Mouse (Mus musculus) left cerebral cortex, postnatal 25 days (tissue): Measurements from ENCODE around the gene Il16. TPM values are rescaled to one million over a fixed set of nuclear protein-coding genes. Genes with fewer than 3 reads are reported as not detected.
A peak's percentile ranks its signal among the peaks of the same experiment; 100 is the strongest.

ENCODE experiments used
- DNase-seq, 2 experiments: peaks; one replicate each; pipeline ENCODE4 v3.0.0; 2022; ENCODE audit warnings: low spot score in 2 of 2, mixed read lengths in 1 of 2
- intact Hi-C: fragments of 180-260 bp; cut with DNase I; formaldehyde crosslinking; loops from one replicate; pipeline ENCODE4 v1.15.1; 2025
- total RNA-seq, 2 experiments: library from RNA; stranded (reverse); gene quantifications; 2 replicates each; pipeline ENCODE4 v1.2.3; 2021

Gene Il16
- total RNA-seq, 2 experiments from 2014 or later, result 1.9 to 2.7 TPM

DNA sequence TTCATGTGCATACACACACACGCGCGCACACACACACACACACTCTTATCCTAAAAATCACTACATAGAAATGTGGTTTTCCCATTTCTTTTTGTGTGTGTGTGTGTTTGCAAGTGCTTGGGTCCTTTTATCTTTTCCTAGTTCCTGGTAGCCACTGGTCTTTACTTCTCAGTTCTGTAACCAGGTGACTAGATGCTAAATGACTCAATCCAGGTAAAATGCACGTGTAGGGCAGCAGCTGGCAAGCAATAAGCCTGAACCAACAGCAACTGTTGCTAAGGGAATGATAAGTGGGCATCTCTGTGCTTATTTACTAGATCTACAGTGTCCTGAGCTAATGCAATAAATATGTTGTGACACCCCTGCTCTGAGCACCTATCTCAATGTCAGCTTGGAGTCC, 118.2 kb downstream of the Il16 start:
- intact Hi-C loops, result no loop called here
- DNase-seq, result no peak

- no peak for DNase-seq
- intact Hi-C loops, result no loop called here
Observed at GRCm38 (mm10) chr7:83626557-83627257, 118.8 kb downstream of the Il16 start.

GRCm38 (mm10) chr7:83624065-83624464, 121.5 kb downstream of the Il16 start:
- DNase-seq, result no peak
- intact Hi-C loops, result no loop called here

DNA sequence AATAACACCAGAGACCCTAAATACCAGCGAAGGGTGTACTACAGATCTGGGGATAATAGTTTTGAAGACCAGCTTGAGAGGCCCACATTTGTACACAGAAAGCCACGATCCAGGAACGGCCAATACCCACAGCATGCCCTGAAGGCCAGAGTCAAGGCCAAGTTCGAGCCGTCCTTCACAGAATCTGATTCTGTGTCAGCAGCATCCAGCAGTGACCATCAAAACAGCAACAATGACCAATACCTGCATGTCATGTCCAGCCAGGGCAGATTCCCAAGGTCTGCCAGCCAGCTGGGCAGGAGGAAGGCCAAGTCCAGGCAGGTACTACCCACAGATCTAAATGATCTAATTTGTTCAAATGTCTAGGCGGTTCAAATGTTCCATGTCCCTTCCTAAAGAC, 122.9 kb downstream of the Il16 start:
- intact Hi-C loops, result no loop called here
- no peak for DNase-seq

DNA sequence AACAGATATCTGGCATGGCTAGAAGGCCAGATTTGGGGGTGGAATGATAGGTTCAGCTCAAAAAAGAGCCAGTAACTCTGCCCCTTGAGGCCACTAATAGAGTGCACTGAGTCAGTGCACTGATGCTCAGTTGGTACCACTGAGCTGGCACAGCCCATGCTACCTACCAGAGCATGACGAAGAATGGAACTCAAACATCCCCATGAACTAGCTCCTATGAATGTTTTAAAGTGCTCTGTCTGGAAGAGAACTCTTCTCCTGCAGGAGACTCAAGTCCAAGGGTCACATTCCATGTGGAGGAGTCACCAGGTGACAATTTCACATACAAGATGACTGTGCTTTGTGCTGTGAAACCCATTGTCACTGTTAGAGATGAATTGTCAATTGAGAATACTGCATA, 126.8 kb downstream of the Il16 start:
- DNase-seq, result no peak
- intact Hi-C loops, result no loop called here

- DNase-seq, result no peak
- intact Hi-C loops, result no loop called here
Observed at GRCm38 (mm10) chr7:83616268-83616667, 129.3 kb downstream of the Il16 start.

DNA sequence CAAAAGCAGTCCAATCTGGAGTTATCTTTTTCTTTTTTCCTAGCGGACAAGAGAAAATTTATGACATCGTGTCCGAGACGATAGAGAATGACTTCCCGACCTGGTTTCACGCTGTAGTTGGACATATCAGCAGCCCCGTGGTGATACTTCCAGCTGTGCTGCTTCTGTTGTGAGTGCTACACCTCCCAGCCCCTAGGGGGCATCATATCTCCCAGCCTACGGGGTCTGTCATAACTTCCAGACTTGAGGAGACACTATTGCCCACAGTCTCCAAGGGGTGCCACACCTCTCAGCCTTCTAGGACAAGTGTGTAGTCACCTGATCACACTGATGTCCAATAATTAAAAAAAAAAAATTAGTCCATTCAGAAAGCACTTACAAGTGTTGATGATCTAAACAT, 129.7 kb downstream of the Il16 start:
- DNase-seq, result no peak
- intact Hi-C loops, result no loop called here

DNA sequence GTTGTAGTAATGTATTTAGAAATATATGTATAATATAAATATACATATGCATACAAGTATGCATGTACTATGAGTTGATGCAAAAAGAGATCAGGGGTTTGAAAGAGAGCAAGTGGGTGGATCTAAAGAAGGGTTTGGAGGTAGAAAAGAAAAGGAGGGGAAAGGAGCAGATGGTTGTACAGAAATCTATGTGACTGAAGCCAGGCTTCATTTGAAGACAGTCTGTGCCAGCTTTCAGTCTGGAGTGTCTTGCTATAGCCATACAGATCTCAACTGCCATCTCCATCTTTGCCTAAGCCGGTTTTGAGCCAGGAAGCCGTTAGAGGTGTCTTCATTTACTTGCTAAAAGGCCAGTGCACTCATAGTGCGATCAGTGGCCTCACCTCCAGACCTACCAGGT, 130.3 kb downstream of the Il16 start:
- peak in 1 of 2 experiments; percentile 70 for DNase-seq
- intact Hi-C loops, result no loop called here

GRCm38 (mm10) chr7:83611886-83612285, 133.6 kb downstream of the Il16 start:
- DNase-seq, result no peak
- intact Hi-C loops, result no loop called here

- DNase-seq, result no peak
- intact Hi-C loops, result no loop called here
Observed at GRCm38 (mm10) chr7:83609891-83610290, 135.6 kb downstream of the Il16 start.

DNA sequence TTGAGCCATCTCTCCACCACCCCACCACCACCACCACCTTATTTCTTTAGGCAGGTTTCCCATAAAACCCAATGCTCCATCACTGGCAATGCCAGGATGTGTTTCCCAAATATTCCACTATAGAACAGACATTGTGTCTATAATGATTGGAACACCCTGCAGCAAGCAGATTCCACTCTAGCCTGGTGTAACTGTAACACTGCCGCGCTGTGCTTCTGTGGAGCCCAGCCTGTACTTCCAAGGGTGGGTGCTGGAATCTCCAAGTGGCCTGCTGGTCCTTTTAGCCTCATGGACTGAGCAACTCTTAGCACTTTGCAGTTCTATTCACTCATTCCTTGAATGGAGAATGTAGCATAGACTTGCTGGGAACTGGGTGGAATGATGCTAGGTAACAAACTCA, 138.7 kb downstream of the Il16 start:
- intact Hi-C loops, result no loop called here
- no peak for DNase-seq

DNA sequence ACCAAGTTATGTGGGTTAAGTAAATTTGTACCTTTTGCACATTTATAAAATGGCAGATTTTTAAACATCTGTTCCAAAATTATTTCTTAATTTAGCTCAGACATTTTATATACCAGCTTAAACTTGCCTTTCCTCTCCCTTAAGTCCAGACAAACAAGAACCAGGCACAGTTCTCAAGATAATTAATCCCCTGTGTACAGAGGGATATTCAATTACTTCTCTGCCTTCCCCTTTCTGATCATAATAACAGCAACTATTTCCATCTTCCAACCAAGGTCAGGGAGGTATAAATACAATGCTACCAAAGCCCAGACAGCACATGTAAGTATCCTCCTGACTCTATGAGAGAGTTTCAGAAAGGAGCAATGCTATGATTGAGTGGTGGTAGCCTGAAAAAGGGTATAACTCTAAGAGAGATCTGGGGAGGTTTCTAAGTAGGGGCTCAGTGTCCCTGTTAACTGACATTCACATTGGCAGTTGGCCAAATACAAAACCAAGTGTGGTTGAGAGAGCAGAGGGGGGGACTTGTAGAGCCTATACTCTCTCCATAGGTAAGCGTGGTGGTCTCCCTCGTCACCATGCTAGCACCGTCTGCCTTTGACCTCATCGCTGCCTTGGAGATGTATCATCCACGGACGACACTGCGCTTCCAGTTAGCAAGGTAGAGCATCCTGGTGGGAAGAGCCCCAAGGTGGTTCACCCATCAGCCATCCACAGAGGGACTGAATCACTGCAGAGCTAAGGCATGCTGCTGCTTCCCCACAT, 141.2 kb downstream of the Il16 start:
- intact Hi-C loops, result no loop called here
- no peak for DNase-seq

- intact Hi-C loops, result loop anchor here (2.0 kb wide), 1 partner anchor 31 kb away; no protein-coding TSS in a partner anchor
- peak in 1 of 2 experiments; percentile 17 for DNase-seq
Observed at GRCm38 (mm10) chr7:83599913-83600286, 145.6 kb downstream of the Il16 start.

GRCm38 (mm10) chr7:83598997-83599912, 146.3 kb downstream of the Il16 start:
- intact Hi-C loops, result no loop called here
- DNase-seq, result no peak

DNA sequence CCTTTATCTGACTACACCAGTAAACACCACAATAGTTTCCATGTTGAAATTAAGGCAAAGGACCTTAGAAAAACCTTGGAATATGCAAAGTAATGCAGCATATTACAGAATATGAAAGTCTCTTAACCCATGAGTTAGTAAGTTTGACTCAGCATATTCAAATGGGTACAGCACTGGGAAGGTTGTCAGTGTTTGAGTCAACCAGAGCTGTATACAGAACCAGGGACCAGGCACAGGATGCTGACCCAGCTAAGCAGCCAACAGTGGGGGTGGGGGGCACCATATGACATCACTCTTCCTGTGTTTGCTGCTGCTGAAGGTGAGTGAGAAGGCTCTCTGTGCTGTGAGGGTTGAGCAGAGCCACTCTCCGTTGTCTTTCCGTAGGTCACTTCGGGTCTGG, 148.5 kb downstream of the Il16 start:
- intact Hi-C loops, result no loop called here
- DNase-seq, result no peak

DNA sequence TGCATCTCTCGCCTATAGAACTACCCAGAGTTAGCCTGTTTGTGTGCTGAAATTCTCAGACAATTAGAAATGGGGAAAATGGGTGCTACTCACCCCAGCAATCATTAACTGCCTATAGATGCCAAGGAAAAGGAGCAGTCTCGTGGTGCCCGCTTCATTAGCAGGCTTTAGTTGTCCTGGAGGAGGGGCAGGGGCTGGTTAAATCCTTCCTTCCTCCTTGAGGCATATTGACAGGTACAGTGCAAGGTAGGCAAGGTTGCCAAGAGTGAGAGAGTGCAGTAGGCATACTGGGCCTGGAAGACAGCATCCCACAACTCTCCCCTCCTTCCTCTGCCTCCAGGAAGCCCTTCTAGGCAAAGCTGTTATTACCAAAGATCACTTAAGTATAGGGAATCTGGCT, 151.5 kb downstream of the Il16 start:
- intact Hi-C loops, result no loop called here
- DNase-seq, result no peak
